Mouse (Mus musculus) embryonic facial prominence, embryonic 14.5 days (tissue): Measurements from ENCODE around the gene Chka. TPM values are rescaled to one million over a fixed set of nuclear protein-coding genes. Genes with fewer than 3 reads are reported as not detected.

ENCODE experiments used
- ATAC-seq: fragments of 200-750 bp; cut with Nextera tagmentation; 2 replicates; pipeline ENCODE4 v1.8.0; 2017; ENCODE audit warnings: low read depth, moderate number of reproducible peaks, moderate TSS enrichment
- DNase-seq: peaks from one replicate; pipeline ENCODE4 v3.0.0-alpha.2; 2015; ENCODE audit warnings: low spot score
- H3K27ac ChIP-seq: fragments of 300-500 bp; sonication (generic); replicated peaks from 2 replicates; pipeline ENCODE4 v1.5.1; 2014; ENCODE audit warnings: low read depth, mild to moderate bottlenecking, low read length, moderate library complexity
- H3K27me3 ChIP-seq: fragments of 300-500 bp; sonication (generic); replicated peaks from 2 replicates; pipeline ENCODE4 v1.6.1; 2014; ENCODE audit warnings: low read length; ENCODE audit not compliant: control insufficient read depth, insufficient read depth
- H3K36me3 ChIP-seq: fragments of 300-500 bp; sonication (generic); 2 replicates; pipeline ENCODE4 v1.6.1; 2014; ENCODE audit warnings: low read length, mixed read lengths; ENCODE audit not compliant: control insufficient read depth, insufficient read depth
- H3K4me1 ChIP-seq: fragments of 300-500 bp; sonication (generic); 2 replicates; pipeline ENCODE4 v1.6.1; 2014; ENCODE audit warnings: antibody characterized with exemption, low read length; ENCODE audit not compliant: control insufficient read depth, insufficient read depth
- H3K4me2 ChIP-seq: fragments of 300-500 bp; sonication (generic); 2 replicates; pipeline ENCODE4 v1.6.1; 2014; ENCODE audit warnings: low read depth, mild to moderate bottlenecking, low read length, moderate library complexity, mixed read lengths
- H3K4me3 ChIP-seq: fragments of 300-500 bp; sonication (generic); 2 replicates; pipeline ENCODE4 v1.5.1; 2014; ENCODE audit warnings: low read depth, mild to moderate bottlenecking, low read length
- H3K9ac ChIP-seq: fragments of 300-500 bp; sonication (generic); 2 replicates; pipeline ENCODE4 v1.6.1; 2014; ENCODE audit warnings: low read depth, mild to moderate bottlenecking, low read length, moderate library complexity, mixed read lengths
- H3K9me3 ChIP-seq: fragments of 300-500 bp; sonication (generic); 2 replicates; pipeline ENCODE4 v1.6.1; 2016; ENCODE audit warnings: low read length; ENCODE audit not compliant: control insufficient read depth
- WGBS: fragments of 180-500 bp; shearing (Covaris S2); extraction: QIAGEN DNeasy Blood & Tissue Kit; methylation state at CpG from one replicate; pipeline ENCODE4 v1.1.7; 2014; 5-methylcytosine and 5-hydroxymethylcytosine counted together
- polyA plus RNA-seq: library from polyadenylated mRNA; unstranded; fragments of >200 nt; fragmentation: Nextera tagmentation; extraction: Ambion mirVana; gene quantifications from 2 replicates; pipeline ENCODE4 v1.2.1, GENCODE M21; 2014

Gene Chka
- polyA plus RNA-seq, 1 experiment from 2014 or later, result 31.3 TPM

- DNase-seq, result no peak
- ATAC-seq, result no peak
- H3K9me3 ChIP-seq, result no peaks in the 10 kb centered on the region
- no peak overlapping the region for H3K4me2 ChIP-seq
- no peak overlapping the region for H3K4me3 ChIP-seq
- H3K27me3 ChIP-seq, result no peaks in the 10 kb centered on the region
- WGBS, result 73% methylated on average over 2 of the region's 2 CpGs
- no peak overlapping the region for H3K27ac ChIP-seq
- no peaks in the 10 kb centered on the region for H3K4me1 ChIP-seq
- no peaks in the 10 kb centered on the region for H3K36me3 ChIP-seq
- no peak overlapping the region for H3K9ac ChIP-seq
These were observed 7.9 kb upstream of the Chka start for GRCm38 (mm10) chr19:3843629-3844028.

- 95% methylated on average over 1 of the region's 1 CpGs for WGBS
- no peaks in the 10 kb centered on the region for H3K27me3 ChIP-seq
- H3K9me3 ChIP-seq, result no peaks in the 10 kb centered on the region
- H3K27ac ChIP-seq, result no peak overlapping the region
- no peak overlapping the region for H3K4me3 ChIP-seq
- no peak overlapping the region for H3K9ac ChIP-seq
- ATAC-seq, result no peak
- H3K4me2 ChIP-seq, result no peak overlapping the region
- H3K4me1 ChIP-seq, result no peaks in the 10 kb centered on the region
- H3K36me3 ChIP-seq, result no peaks in the 10 kb centered on the region
- DNase-seq, result no peak
These were observed 6.7 kb upstream of the Chka start for GRCm38 (mm10) chr19:3844836-3845235.

- Histone ChIP-seq H3K4me1 (no peaks in the 10 kb centered on the region), H3K36me3 (no peaks in the 10 kb centered on the region), H3K4me3 (no peak overlapping the region), H3K4me2 (no peak overlapping the region), H3K9me3 (no peaks in the 10 kb centered on the region), H3K9ac (no peak overlapping the region), H3K27ac (no peak overlapping the region), H3K27me3 (no peaks in the 10 kb centered on the region)
- WGBS, result 87% methylated on average over 10 of the region's 11 CpGs
- DNase-seq (no peak), ATAC-seq (no peak)
These were observed 6.2 kb upstream of the Chka start for GRCm38 (mm10) chr19:3845339-3845738.

GRCm38 (mm10) chr19:3845803-3846406 is 5.7 kb upstream of the Chka start:
- Histone ChIP-seq H3K27ac (no peak overlapping the region), H3K4me1 (peaks cover 2% of the 10 kb centered on the region), H3K4me2 (no peak overlapping the region), H3K36me3 (no peaks in the 10 kb centered on the region), H3K9me3 (no peaks in the 10 kb centered on the region), H3K9ac (no peak overlapping the region), H3K27me3 (no peaks in the 10 kb centered on the region), H3K4me3 (no peak overlapping the region)
- 33% methylated on average over 1 of the region's 1 CpGs for WGBS
- DNase-seq (no peak), ATAC-seq (no peak)

- Histone ChIP-seq H3K9ac (no peak overlapping the region), H3K27ac (no peak overlapping the region), H3K27me3 (no peaks in the 10 kb centered on the region), H3K9me3 (no peaks in the 10 kb centered on the region), H3K4me3 (no peak overlapping the region), H3K36me3 (no peaks in the 10 kb centered on the region), H3K4me2 (no peak overlapping the region), H3K4me1 (peaks cover 6% of the 10 kb centered on the region)
- DNase-seq (no peak), ATAC-seq (no peak)
- WGBS, result 79% methylated on average over 10 of the region's 10 CpGs
These were observed 4.6 kb upstream of the Chka start for GRCm38 (mm10) chr19:3846676-3847604.

GRCm38 (mm10) chr19:3847711-3848110 is 3.9 kb upstream of the Chka start:
- Histone ChIP-seq H3K4me1 (peaks cover 6% of the 10 kb centered on the region), H3K4me3 (no peak overlapping the region), H3K4me2 (no peak overlapping the region), H3K27ac (no peak overlapping the region), H3K9me3 (no peaks in the 10 kb centered on the region), H3K9ac (no peak overlapping the region), H3K27me3 (no peaks in the 10 kb centered on the region), H3K36me3 (no peaks in the 10 kb centered on the region)
- ATAC-seq (no peak), DNase-seq (no peak)
- WGBS, result 87% methylated on average over 5 of the region's 5 CpGs

GRCm38 (mm10) chr19:3848207-3848808 is 3.3 kb upstream of the Chka start:
- Histone ChIP-seq H3K9me3 (no peaks in the 10 kb centered on the region), H3K27me3 (no peaks in the 10 kb centered on the region), H3K9ac (no peak overlapping the region), H3K4me2 (no peak overlapping the region), H3K27ac (no peak overlapping the region), H3K4me3 (no peak overlapping the region), H3K36me3 (no peaks in the 10 kb centered on the region), H3K4me1 (peaks cover 9% of the 10 kb centered on the region)
- ATAC-seq (no peak), DNase-seq (no peak)
- WGBS, result 80% methylated on average over 7 of the region's 7 CpGs

- no peak overlapping the region for H3K27ac ChIP-seq
- H3K36me3 ChIP-seq, result no peaks in the 10 kb centered on the region
- no peak overlapping the region for H3K9ac ChIP-seq
- DNase-seq, result no peak
- H3K4me3 ChIP-seq, result no peak overlapping the region
- no peaks in the 10 kb centered on the region for H3K27me3 ChIP-seq
- WGBS, result 85% methylated on average over 2 of the region's 2 CpGs
- no peak for ATAC-seq
- H3K4me1 ChIP-seq, result peaks cover 17% of the 10 kb centered on the region
- H3K9me3 ChIP-seq, result no peaks in the 10 kb centered on the region
- no peak overlapping the region for H3K4me2 ChIP-seq
These were observed 2.3 kb upstream of the Chka start for GRCm38 (mm10) chr19:3849251-3849650.
